Mouse (Mus musculus) liver, embryonic 11.5 days (tissue): ENCODE measurements around the gene Wdr89. TPM values are rescaled to one million over a fixed set of nuclear protein-coding genes. Genes with fewer than 3 reads are reported as not detected.

Source experiments
- ATAC-seq: fragments of 200-750 bp; cut with Nextera tagmentation; replicated peaks from 2 replicates; pipeline ENCODE4 v1.8.0; 2017; ENCODE audit warnings: moderate number of reproducible peaks, mild to moderate bottlenecking, moderate TSS enrichment, moderate library complexity; ENCODE audit not compliant: low FRiP score
- DNase-seq: peaks from one replicate; pipeline ENCODE4 v3.0.0-alpha.2; 2017; ENCODE audit warnings: low spot score
- H3K27ac ChIP-seq: fragments of 300-500 bp; sonication (generic); 2 replicates; pipeline ENCODE4 v1.5.1; 2014; ENCODE audit warnings: mild to moderate bottlenecking, low read depth, low read length, control low read depth
- H3K27me3 ChIP-seq: fragments of 300-500 bp; sonication (generic); replicated peaks from 2 replicates; pipeline ENCODE4 v1.6.1; 2014; ENCODE audit warnings: low read length, mixed read lengths; ENCODE audit not compliant: control insufficient read depth, insufficient read depth
- H3K36me3 ChIP-seq: fragments of 300-500 bp; sonication (generic); 2 replicates; pipeline ENCODE4 v1.6.1; 2014; ENCODE audit warnings: mild to moderate bottlenecking, low read length, moderate library complexity, mixed read lengths; ENCODE audit not compliant: control insufficient read depth, insufficient read depth
- H3K4me1 ChIP-seq: fragments of 300-500 bp; sonication (generic); replicated peaks from 2 replicates; pipeline ENCODE4 v1.6.1; 2014; ENCODE audit warnings: low read length, mixed read lengths; ENCODE audit not compliant: control insufficient read depth, insufficient read depth
- H3K4me2 ChIP-seq: fragments of 300-500 bp; sonication (generic); 2 replicates; pipeline ENCODE4 v1.6.1; 2014; ENCODE audit warnings: mild to moderate bottlenecking, control low read depth, moderate library complexity
- H3K4me3 ChIP-seq: fragments of 300-500 bp; sonication (generic); 2 replicates; pipeline ENCODE4 v1.5.1; 2014; ENCODE audit warnings: low read depth, low read length, control low read depth
- H3K9ac ChIP-seq: fragments of 300-500 bp; sonication (generic); 2 replicates; pipeline ENCODE4 v1.6.1; 2014; ENCODE audit warnings: low read depth, low read length, control low read depth
- H3K9me3 ChIP-seq: fragments of 300-500 bp; sonication (generic); 2 replicates; pipeline ENCODE4 v1.6.1; 2016; ENCODE audit warnings: low read length, inconsistent platforms, mixed read lengths; ENCODE audit not compliant: control insufficient read depth
- WGBS: fragments of 180-500 bp; shearing (Covaris S2); extraction: QIAGEN DNeasy Blood & Tissue Kit; methylation state at CpG from one replicate; pipeline ENCODE4 v1.1.7; 2014; 5-methylcytosine and 5-hydroxymethylcytosine counted together
- polyA plus RNA-seq: library from polyadenylated mRNA; unstranded; fragments of >200 nt; fragmentation: Nextera tagmentation; extraction: Ambion mirVana; gene quantifications from 2 replicates; pipeline ENCODE4 v1.2.1, GENCODE M21; 2014

The Wdr89 gene
- polyA plus RNA-seq, 1 experiment from 2014 or later, result 16.5 TPM

GRCm38 (mm10) chr12:75616158-75616791, 53.1 kb downstream of the Wdr89 start:
- H3K9me3 ChIP-seq, result no peaks in the 10 kb centered on the region
- H3K36me3 ChIP-seq, result no peaks in the 10 kb centered on the region
- WGBS, result 7% methylated on average over 23 of the region's 24 CpGs
- H3K9ac ChIP-seq, result no peak overlapping the region
- H3K4me3 ChIP-seq, result peak overlapping the region; percentile 18
- no peak overlapping the region for H3K27ac ChIP-seq
- peak overlapping the region; percentile 56 for H3K4me2 ChIP-seq
- no peaks in the 10 kb centered on the region for H3K4me1 ChIP-seq
- ATAC-seq, result 0 out of 2 replicates have a peak, but pooled peaks have one; percentile 36
- peak; percentile 56 for DNase-seq
- no peaks in the 10 kb centered on the region for H3K27me3 ChIP-seq

- Histone ChIP-seq H3K9me3 (no peaks in the 10 kb centered on the region), H3K27me3 (no peaks in the 10 kb centered on the region), H3K4me1 (no peaks in the 10 kb centered on the region), H3K27ac (no peak overlapping the region), H3K4me2 (no peak overlapping the region), H3K9ac (no peak overlapping the region), H3K36me3 (no peaks in the 10 kb centered on the region), H3K4me3 (no peak overlapping the region)
- no peak for DNase-seq
- ATAC-seq, result no peak
- 55% methylated on average over 3 of the region's 3 CpGs for WGBS
Observed at GRCm38 (mm10) chr12:75615556-75615955, 53.8 kb downstream of the Wdr89 start.

GRCm38 (mm10) chr12:75612711-75613110, 56.6 kb downstream of the Wdr89 start:
- Histone ChIP-seq H3K9ac (no peak overlapping the region), H3K4me3 (no peak overlapping the region), H3K9me3 (no peaks in the 10 kb centered on the region), H3K4me1 (no peaks in the 10 kb centered on the region), H3K4me2 (no peak overlapping the region), H3K27me3 (no peaks in the 10 kb centered on the region), H3K36me3 (no peaks in the 10 kb centered on the region), H3K27ac (no peak overlapping the region)
- ATAC-seq, result no peak
- 82% methylated on average over 7 of the region's 7 CpGs for WGBS
- no peak for DNase-seq

GRCm38 (mm10) chr12:75599490-75599889, 69.8 kb downstream of the Wdr89 start:
- ATAC-seq (peak; percentile 53), DNase-seq (no peak)
- Histone ChIP-seq H3K4me2 (peak overlapping the region; percentile 11; the same call in 1 of the 2 replicates), H3K27ac (no peak overlapping the region), H3K4me3 (no peak overlapping the region), H3K9me3 (no peaks in the 10 kb centered on the region), H3K36me3 (no peaks in the 10 kb centered on the region), H3K27me3 (no peaks in the 10 kb centered on the region), H3K9ac (no peak overlapping the region), H3K4me1 (peaks cover 10% of the 10 kb centered on the region)
- 27% methylated on average over 4 of the region's 4 CpGs for WGBS

- Histone ChIP-seq H3K9ac (no peak overlapping the region), H3K4me1 (peaks cover 14% of the 10 kb centered on the region), H3K36me3 (no peaks in the 10 kb centered on the region), H3K27me3 (no peaks in the 10 kb centered on the region), H3K4me2 (peak overlapping the region; percentile 11; the same call in 1 of the 2 replicates), H3K9me3 (no peaks in the 10 kb centered on the region), H3K27ac (no peak overlapping the region), H3K4me3 (no peak overlapping the region)
- 71% methylated on average over 4 of the region's 4 CpGs for whole genome bisulfite sequencing
- DNase-seq (no peak), ATAC-seq (no peak)
Observed at GRCm38 (mm10) chr12:75598988-75599387, 70.3 kb downstream of the Wdr89 start.

- 87% methylated on average over 4 of the region's 4 CpGs for WGBS
- Histone ChIP-seq H3K9ac (no peak overlapping the region), H3K36me3 (peaks cover 4% of the 10 kb centered on the region), H3K4me1 (peaks cover 14% of the 10 kb centered on the region), H3K27ac (no peak overlapping the region), H3K27me3 (no peaks in the 10 kb centered on the region), H3K4me2 (no peak overlapping the region), H3K4me3 (no peak overlapping the region), H3K9me3 (no peaks in the 10 kb centered on the region)
- DNase-seq (no peak), ATAC-seq (no peak)
Observed at GRCm38 (mm10) chr12:75597707-75598106, 71.6 kb downstream of the Wdr89 start.

GRCm38 (mm10) chr12:75596154-75597002, 73.0 kb downstream of the Wdr89 start, which contains the start of gene Ppp2r5e:
Gene Ppp2r5e (minus strand): TSS chr12:75596245.
- WGBS, result under 1% methylated on average over 71 of the region's 72 CpGs
- peaks cover 6% of the 10 kb centered on the region for H3K36me3 ChIP-seq

GRCm38 (mm10) chr12:75595291-75596153, 73.8 kb downstream of the Wdr89 start:
- peak overlapping the region; percentile 96 for H3K4me2 ChIP-seq
- H3K4me1 ChIP-seq, result peaks cover 14% of the 10 kb centered on the region
- peak overlapping the region; percentile 94 for H3K9ac ChIP-seq
- under 1% methylated on average over 76 of the region's 97 CpGs for WGBS
- H3K36me3 ChIP-seq, result peaks cover 6% of the 10 kb centered on the region
- no peaks in the 10 kb centered on the region for H3K27me3 ChIP-seq
- ATAC-seq (peak; percentile 14), DNase-seq (peak; percentile 70)
- H3K27ac ChIP-seq, result peak overlapping the region; percentile 88
- H3K9me3 ChIP-seq, result no peaks in the 10 kb centered on the region
- H3K4me3 ChIP-seq, result peak overlapping the region; percentile 100

More at GRCm38 (mm10) chr12:75596154-75597002, 73.0 kb downstream of the Wdr89 start, which contains the start of gene Ppp2r5e:
- Histone ChIP-seq H3K9ac (peak within 1 kb of the TSS; percentile 97), H3K4me1 (peaks cover 14% of the 10 kb centered on the region), H3K4me3 (peak within 1 kb of the TSS; percentile 100), H3K9me3 (no peaks in the 10 kb centered on the region), H3K27ac (peak within 1 kb of the TSS; percentile 95), H3K27me3 (no peaks in the 10 kb centered on the region), H3K4me2 (peak within 1 kb of the TSS; percentile 96)
- peak; percentile 98 for ATAC-seq
- peak; percentile 100 for DNase-seq
